Mouse (Mus musculus) midbrain, embryonic 15.5 days (tissue): Measurements from ENCODE around the gene Vps52. TPM values are rescaled to one million over a fixed set of nuclear protein-coding genes. Genes with fewer than 3 reads are reported as not detected.

Source experiments
- ATAC-seq: fragments of 200-750 bp; cut with Nextera tagmentation; replicated peaks from 2 replicates; pipeline ENCODE4 v1.8.0; 2017; ENCODE audit warnings: moderate TSS enrichment
- H3K27ac ChIP-seq: fragments of 300-500 bp; sonication (generic); 2 replicates; pipeline ENCODE4 v1.5.1; 2015; ENCODE audit warnings: mild to moderate bottlenecking, inconsistent platforms
- H3K27me3 ChIP-seq: fragments of 300-500 bp; sonication (generic); replicated peaks from 2 replicates; pipeline ENCODE4 v1.6.1; 2015; ENCODE audit warnings: inconsistent platforms
- H3K36me3 ChIP-seq: fragments of 300-500 bp; sonication (generic); replicated peaks from 2 replicates; pipeline ENCODE4 v1.6.1; 2015; ENCODE audit warnings: inconsistent platforms
- H3K4me1 ChIP-seq: fragments of 300-500 bp; sonication (generic); 2 replicates; pipeline ENCODE4 v1.6.1; 2015; ENCODE audit warnings: inconsistent platforms
- H3K4me2 ChIP-seq: fragments of 300-500 bp; sonication (generic); 2 replicates; pipeline ENCODE4 v1.6.1; 2015; ENCODE audit warnings: inconsistent platforms, mild to moderate bottlenecking, moderate library complexity
- H3K4me3 ChIP-seq: fragments of 300-500 bp; sonication (generic); 2 replicates; pipeline ENCODE4 v1.5.1; 2015; ENCODE audit warnings: mild to moderate bottlenecking, inconsistent platforms
- H3K9ac ChIP-seq: fragments of 300-500 bp; sonication (generic); 2 replicates; pipeline ENCODE4 v1.6.1; 2015; ENCODE audit warnings: mild to moderate bottlenecking, inconsistent platforms
- H3K9me3 ChIP-seq: fragments of 300-500 bp; sonication (generic); 2 replicates; pipeline ENCODE4 v1.6.1; 2016; ENCODE audit warnings: inconsistent platforms
- WGBS: fragments of 180-500 bp; shearing (Covaris S2); methylation state at CpG from one replicate; pipeline ENCODE4 v1.1.7; 2015; ENCODE audit warnings: mixed read lengths; 5-methylcytosine and 5-hydroxymethylcytosine counted together
- polyA plus RNA-seq: library from polyadenylated mRNA; unstranded; fragments of >200 nt; fragmentation: Nextera tagmentation; extraction: Ambion mirVana; gene quantifications from 2 replicates; pipeline ENCODE4 v1.2.1, GENCODE M21; 2015

Gene Vps52
- polyA plus RNA-seq, 1 experiment from 2014 or later, result 84.4 TPM

GRCm38 (mm10) chr17:33936993-33937392, 18.6 kb upstream of the Vps52 start:
- Histone ChIP-seq H3K4me1 (peaks cover 25% of the 10 kb centered on the region), H3K4me2 (no peak overlapping the region), H3K4me3 (no peak overlapping the region), H3K27me3 (no peaks in the 10 kb centered on the region), H3K9me3 (no peaks in the 10 kb centered on the region), H3K9ac (no peak overlapping the region), H3K36me3 (peaks cover 10% of the 10 kb centered on the region; the same call in 1 of the 2 replicates), H3K27ac (no peak overlapping the region)
- 85% methylated on average over 15 of the region's 15 CpGs for WGBS
- no peak for ATAC-seq

DNA sequence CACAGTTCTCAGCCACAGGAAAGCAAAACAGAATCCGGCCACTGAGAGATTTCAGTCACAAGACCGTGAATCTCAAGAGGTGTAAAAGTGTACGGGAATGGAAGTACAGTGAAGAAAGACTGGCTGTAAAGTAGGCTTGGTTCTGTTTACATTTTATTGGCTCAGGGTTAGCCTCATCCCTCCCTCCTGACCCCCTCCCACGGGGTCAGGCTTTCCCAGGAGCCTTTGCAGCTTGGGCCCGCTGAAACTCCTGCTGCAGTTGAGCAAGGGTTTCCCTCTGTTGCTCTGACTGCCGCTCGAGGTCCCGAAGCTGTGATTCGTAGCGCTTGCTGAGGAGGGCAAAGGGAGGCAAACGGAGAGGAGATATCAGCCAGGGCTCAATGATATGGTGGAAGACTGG, 16.8 kb upstream of the Vps52 start:
- ATAC-seq, result no peak
- Histone ChIP-seq H3K9ac (no peak overlapping the region), H3K27me3 (no peaks in the 10 kb centered on the region), H3K4me2 (peak overlapping the region; percentile 93; the same call in 1 of the 2 replicates), H3K27ac (no peak overlapping the region), H3K4me1 (peaks cover 27% of the 10 kb centered on the region), H3K9me3 (no peaks in the 10 kb centered on the region), H3K4me3 (peak overlapping the region; percentile 92), H3K36me3 (peaks cover 20% of the 10 kb centered on the region; the same call in 1 of the 2 replicates)
- 82% methylated on average over 11 of the region's 11 CpGs for WGBS

DNA sequence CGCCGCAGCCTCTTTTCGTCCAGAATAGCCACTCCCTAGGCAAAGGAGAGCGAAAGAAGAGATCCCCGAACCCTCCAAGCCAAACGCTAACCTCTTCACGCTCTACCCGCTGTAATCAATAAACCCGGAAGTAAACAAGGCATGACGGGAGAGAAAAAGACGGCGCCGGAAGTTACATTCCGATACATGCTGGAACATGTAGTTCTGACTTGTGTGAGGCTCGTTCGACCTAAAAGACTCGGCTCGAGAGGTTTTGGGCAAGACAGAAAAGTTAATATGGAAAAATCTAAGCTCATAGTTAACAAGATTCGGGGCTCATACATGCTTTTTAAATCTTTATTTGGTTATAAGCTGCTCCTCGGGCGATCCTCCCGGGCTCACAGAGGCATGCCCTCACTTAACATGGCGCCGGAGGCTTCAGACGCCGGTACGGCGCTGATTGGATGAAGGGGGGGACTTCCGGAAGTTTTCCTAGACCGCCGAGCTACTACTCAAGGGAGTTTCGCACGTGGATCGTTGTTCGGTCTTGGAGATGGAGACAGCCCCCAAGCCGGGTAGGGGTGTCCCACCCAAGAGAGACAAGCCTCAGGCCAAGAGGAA, 15.3 kb upstream of the Vps52 start, which contains the start of the genes Pfdn6 and Wdr46:
Gene Pfdn6, minus strand, starts transcription at position 138 of the 600 bp plus-strand sequence.
Gene Wdr46, plus strand, starts transcription at position 455 of the 600 bp plus-strand sequence.
- Histone ChIP-seq H3K27ac (peak within 1 kb of the TSS; percentile 62), H3K9me3 (no peaks in the 10 kb centered on the region), H3K4me2 (peak within 1 kb of the TSS; percentile 93), H3K9ac (peak within 1 kb of the TSS; percentile 80), H3K4me1 (peaks cover 27% of the 10 kb centered on the region), H3K27me3 (no peaks in the 10 kb centered on the region), H3K36me3 (peaks cover 20% of the 10 kb centered on the region; the same call in 1 of the 2 replicates), H3K4me3 (peak within 1 kb of the TSS; percentile 92)
- ATAC-seq, result peak; percentile 89
- under 1% methylated on average over 36 of the region's 36 CpGs for WGBS

DNA sequence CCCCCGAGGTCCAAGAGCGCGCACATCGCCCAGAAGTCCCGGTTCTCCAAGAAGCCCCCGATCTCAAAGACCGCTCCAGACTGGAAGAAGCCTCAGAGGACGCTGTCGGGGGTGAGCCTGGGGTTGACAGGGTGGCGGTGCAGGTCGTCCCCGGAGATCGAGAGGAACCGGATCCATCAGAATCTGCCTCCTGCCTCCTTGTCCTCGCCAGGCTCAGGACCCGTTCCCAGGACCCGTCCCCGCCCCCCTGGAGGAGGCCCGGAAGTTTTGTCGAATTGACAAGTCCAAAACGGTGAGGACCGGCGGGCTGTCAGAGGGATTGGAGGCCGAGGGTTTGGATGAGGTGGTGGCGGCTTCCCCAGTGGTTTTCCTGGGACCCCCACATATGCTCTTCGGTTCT, 14.6 kb upstream of the Vps52 start:
- Histone ChIP-seq H3K27ac (no peak overlapping the region), H3K4me2 (peak overlapping the region; percentile 93), H3K4me3 (peak overlapping the region; percentile 92), H3K9me3 (no peaks in the 10 kb centered on the region), H3K36me3 (peaks cover 26% of the 10 kb centered on the region), H3K4me1 (peaks cover 27% of the 10 kb centered on the region), H3K9ac (peak overlapping the region; percentile 80), H3K27me3 (no peaks in the 10 kb centered on the region)
- WGBS, result 2% methylated on average over 26 of the region's 26 CpGs
- peak; percentile 12; the same call in 1 of the 2 replicates for ATAC-seq

- Histone ChIP-seq H3K4me2 (peak overlapping the region; percentile 93), H3K9ac (peak overlapping the region; percentile 80), H3K4me1 (peaks cover 27% of the 10 kb centered on the region), H3K27me3 (no peaks in the 10 kb centered on the region), H3K4me3 (peak overlapping the region; percentile 92), H3K9me3 (no peaks in the 10 kb centered on the region), H3K36me3 (peaks cover 29% of the 10 kb centered on the region), H3K27ac (no peak overlapping the region)
- no peak for ATAC-seq
- 62% methylated on average over 19 of the region's 19 CpGs for whole genome bisulfite sequencing
Observed at GRCm38 (mm10) chr17:33941381-33941780, 14.2 kb upstream of the Vps52 start.

DNA sequence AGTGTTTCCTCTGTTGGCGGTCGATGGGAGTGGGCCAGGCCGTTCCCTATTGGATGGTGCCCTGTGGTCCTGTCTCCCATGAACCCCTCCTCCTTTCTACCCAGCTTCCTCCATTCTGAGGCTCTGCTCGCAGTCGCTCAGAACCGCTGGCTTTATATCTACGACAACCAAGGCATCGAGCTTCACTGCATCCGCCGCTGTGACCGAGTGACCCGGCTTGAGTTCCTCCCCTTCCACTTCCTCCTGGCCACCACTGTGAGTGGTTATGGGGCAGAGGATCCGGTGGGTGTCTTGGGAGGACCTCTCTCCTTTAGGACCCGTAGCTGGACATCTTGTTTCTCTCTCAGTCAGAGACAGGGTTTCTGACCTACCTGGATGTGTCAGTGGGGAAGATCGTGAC, 12.2 kb upstream of the Vps52 start:
- Histone ChIP-seq H3K9me3 (no peaks in the 10 kb centered on the region), H3K4me2 (no peak overlapping the region), H3K4me3 (no peak overlapping the region), H3K4me1 (peaks cover 27% of the 10 kb centered on the region), H3K9ac (no peak overlapping the region), H3K36me3 (peaks cover 19% of the 10 kb centered on the region), H3K27ac (no peak overlapping the region), H3K27me3 (no peaks in the 10 kb centered on the region)
- ATAC-seq, result no peak
- 96% methylated on average over 15 of the region's 15 CpGs for WGBS

DNA sequence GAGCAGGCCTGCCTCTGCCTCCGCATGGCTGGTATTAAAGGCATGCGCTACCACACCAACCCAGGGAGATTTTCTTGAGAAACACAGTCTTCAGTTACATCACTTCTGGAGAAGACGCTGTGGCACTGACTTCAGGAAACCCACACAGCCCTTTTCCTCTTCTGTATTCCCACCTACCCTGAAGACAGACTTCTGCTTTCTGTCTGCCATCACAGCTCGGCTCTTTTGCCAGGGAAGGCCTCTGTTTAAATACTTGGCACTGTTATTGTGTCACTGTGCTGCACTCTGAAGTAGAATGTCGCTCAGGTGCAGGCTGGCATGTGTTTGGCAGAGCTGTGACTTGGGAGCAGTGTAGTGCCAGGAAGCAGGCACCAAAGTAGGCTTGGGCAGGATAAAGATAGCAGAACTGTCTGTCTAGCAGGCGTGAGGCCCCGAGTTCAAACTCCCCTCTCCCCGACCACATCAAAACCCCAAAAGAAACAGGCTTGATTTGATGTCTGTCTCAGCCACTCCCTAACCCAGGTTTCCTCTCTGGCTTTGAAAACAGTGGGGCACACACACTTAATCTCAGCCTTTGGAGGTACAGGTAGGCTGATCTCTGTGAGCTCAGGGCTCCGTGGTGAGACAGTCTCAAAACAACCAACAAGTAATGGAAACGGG, 8.1 kb upstream of the Vps52 start:
- Histone ChIP-seq H3K27me3 (no peaks in the 10 kb centered on the region), H3K27ac (no peak overlapping the region), H3K4me1 (peaks cover 36% of the 10 kb centered on the region), H3K9ac (no peak overlapping the region), H3K4me3 (no peak overlapping the region), H3K36me3 (peaks cover 24% of the 10 kb centered on the region), H3K4me2 (no peak overlapping the region), H3K9me3 (no peaks in the 10 kb centered on the region)
- 95% methylated on average over 10 of the region's 10 CpGs for WGBS
- no peak for ATAC-seq

DNA sequence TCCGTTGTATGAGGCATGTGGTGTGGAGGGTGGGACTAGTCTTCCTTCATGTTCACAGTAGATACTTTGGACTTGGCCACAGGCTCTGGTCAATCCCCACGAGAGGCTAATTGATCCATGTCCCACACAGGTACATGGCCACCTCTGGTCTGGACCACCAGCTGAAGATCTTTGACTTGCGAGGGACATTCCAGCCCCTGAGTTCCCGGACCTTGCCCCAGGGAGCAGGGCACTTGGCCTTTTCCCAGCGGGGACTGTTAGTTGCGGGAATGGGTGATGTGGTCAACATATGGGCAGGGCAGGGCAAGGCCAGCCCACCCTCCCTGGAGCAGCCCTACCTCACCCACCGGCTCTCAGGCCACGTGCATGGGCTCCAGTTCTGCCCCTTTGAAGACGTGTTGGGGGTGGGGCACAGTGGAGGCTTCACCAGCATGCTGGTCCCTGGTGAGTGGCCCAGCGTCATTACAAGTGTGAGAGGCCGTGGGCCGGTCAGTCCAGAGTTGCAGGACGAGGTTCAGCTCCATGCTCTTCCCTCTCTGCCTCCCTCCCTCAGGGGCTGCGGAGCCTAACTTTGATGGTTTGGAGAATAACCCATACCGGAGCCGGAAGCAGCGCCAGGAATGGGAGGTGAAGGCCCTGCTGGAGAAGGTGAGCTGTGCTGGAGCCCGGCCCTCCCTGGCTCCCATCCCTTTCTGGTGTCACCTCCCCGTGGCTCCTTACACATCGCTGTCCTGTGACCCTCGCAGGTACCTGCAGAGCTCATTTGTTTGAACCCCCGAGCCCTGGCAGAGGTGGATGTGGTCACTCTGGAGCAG, 7.3 kb upstream of the Vps52 start:
- peaks cover 44% of the 10 kb centered on the region for H3K4me1 ChIP-seq
- H3K4me2 ChIP-seq, result no peak overlapping the region
- H3K27me3 ChIP-seq, result no peaks in the 10 kb centered on the region
- ATAC-seq, result no peak
- no peak overlapping the region for H3K9ac ChIP-seq
- no peak overlapping the region for H3K27ac ChIP-seq
- WGBS, result 89% methylated on average over 22 of the region's 22 CpGs
- no peaks in the 10 kb centered on the region for H3K9me3 ChIP-seq
- H3K4me3 ChIP-seq, result no peak overlapping the region
- H3K36me3 ChIP-seq, result peaks cover 24% of the 10 kb centered on the region

- Histone ChIP-seq H3K27ac (no peak overlapping the region), H3K4me3 (no peak overlapping the region), H3K27me3 (no peaks in the 10 kb centered on the region), H3K4me1 (peaks cover 51% of the 10 kb centered on the region), H3K36me3 (peaks cover 23% of the 10 kb centered on the region), H3K9me3 (no peaks in the 10 kb centered on the region), H3K4me2 (peak overlapping the region; percentile 97; the same call in 1 of the 2 replicates), H3K9ac (no peak overlapping the region)
- ATAC-seq, result no peak
- 91% methylated on average over 19 of the region's 19 CpGs for WGBS
Observed at GRCm38 (mm10) chr17:33948905-33949537, 6.6 kb upstream of the Vps52 start.

- peak overlapping the region; percentile 97 for H3K4me2 ChIP-seq
- H3K4me3 ChIP-seq, result peak overlapping the region; percentile 61
- H3K4me1 ChIP-seq, result peaks cover 60% of the 10 kb centered on the region
- H3K36me3 ChIP-seq, result peaks cover 23% of the 10 kb centered on the region
- peak overlapping the region; percentile 93; the same call in 1 of the 2 replicates for H3K27ac ChIP-seq
- ATAC-seq, result no peak
- no peaks in the 10 kb centered on the region for H3K9me3 ChIP-seq
- H3K27me3 ChIP-seq, result no peaks in the 10 kb centered on the region
- WGBS, result 80% methylated on average over 10 of the region's 10 CpGs
- H3K9ac ChIP-seq, result peak overlapping the region; percentile 78
Observed at GRCm38 (mm10) chr17:33950131-33950625, 5.4 kb upstream of the Vps52 start.

DNA sequence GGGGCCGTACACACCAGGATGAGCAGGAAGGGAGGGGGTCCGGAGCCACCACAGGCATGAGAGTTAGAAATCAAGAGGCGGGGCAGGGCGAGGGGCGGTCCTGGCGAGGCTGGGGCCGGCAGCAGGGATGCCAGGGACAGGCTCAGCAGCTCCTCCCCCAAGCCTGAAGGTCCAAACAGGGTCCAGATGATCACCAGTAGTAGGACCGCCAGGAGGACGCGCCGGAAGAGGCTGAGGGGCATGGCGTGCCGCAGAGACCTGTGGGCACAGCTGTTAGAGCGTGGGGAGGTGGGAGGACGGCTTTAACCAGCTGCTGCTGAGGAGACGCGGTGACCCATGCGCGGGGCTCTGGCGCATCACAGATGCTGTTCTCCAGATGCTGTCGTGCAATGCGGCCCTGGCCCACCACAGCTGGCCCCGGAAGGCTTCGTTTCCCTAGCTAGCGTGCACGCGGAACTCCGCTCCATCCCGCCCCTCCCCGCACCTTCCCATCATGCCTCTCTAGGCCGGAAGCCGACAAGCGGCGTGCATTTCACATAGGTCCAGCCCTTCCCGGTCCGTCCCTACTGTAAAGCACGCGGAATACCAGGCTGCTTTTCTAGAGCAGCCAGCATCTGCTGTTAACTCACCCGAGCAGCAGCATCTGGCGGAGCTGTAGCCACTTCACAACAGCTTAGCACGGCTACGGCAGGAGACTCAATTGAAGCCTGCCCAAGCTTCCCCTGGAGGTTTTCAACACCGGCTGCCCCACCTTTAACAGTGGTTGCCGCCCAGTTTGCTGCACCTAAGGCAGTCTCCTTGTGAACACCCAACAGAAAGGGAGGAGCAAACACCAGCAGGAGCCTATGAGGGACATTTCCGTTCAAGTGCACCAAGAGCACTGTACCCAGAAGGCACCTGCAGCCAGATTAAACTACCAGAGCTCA, 4.3 kb upstream of the Vps52 start, which contains the start of gene B3galt4:
Gene B3galt4, minus strand, starts transcription at position 468 of the 926 bp plus-strand sequence.
- Histone ChIP-seq H3K4me3 (peak within 1 kb of the TSS; percentile 61), H3K9ac (peak within 1 kb of the TSS; percentile 78), H3K36me3 (peaks cover 14% of the 10 kb centered on the region), H3K27me3 (no peaks in the 10 kb centered on the region), H3K9me3 (no peaks in the 10 kb centered on the region), H3K4me1 (peaks cover 61% of the 10 kb centered on the region), H3K27ac (peak within 1 kb of the TSS; percentile 93), H3K4me2 (peak within 1 kb of the TSS; percentile 97)
- under 1% methylated on average over 45 of the region's 45 CpGs for WGBS
- ATAC-seq, result peak; percentile 77
